Mouse (Mus musculus): ENCODE data around the gene Brd7. TPM values are rescaled to one million over a fixed set of nuclear protein-coding genes. Genes with fewer than 3 reads are reported as not detected.

Brd7 gene
- polyA plus RNA-seq, 1 experiment from 2014 or later: 23.7 TPM

DNA sequence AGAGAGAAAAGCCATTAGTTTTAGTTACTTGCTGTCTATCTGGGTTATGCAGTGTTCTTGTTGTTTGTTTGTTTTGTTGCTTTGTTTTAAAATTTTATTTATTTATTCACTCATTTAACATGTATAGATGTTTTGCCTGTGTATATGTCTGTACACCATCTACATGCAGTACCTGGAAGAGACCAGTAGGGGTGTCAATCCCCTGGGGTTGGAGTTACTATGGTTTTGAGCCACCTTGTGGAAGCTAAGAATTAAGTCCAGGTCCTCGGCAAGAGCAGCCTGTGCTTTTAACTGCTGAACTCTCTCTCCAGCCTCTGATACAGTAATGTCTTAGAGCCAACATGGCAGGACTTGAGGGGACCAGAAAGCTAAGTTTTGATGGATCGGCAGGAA lies 21.2 kb upstream of the Brd7 start:
- ATAC-seq (ENCODE audit: low read depth): no peak
- Histone ChIP-seq H3K9me3 (replicated peaks; ENCODE audit: control insufficient read depth, low read length) (no peaks in the 10 kb centered on the region), H3K9ac (ENCODE audit: low read depth, low read length) (no peak overlapping the region), H3K27me3 (ENCODE audit: control insufficient read depth, insufficient read depth, low read depth, low read length) (no peaks in the 10 kb centered on the region), H3K4me3 (ENCODE audit: low read depth, low read length) (no peak overlapping the region), H3K4me1 (ENCODE audit: control insufficient read depth, low read depth, low read length) (no peaks in the 10 kb centered on the region), H3K4me2 (ENCODE audit: low read depth, low read length) (no peak overlapping the region), H3K36me3 (ENCODE audit: control insufficient read depth, insufficient read depth) (no peaks in the 10 kb centered on the region), H3K27ac (ENCODE audit: low read length) (no peak overlapping the region)
- WGBS (ENCODE audit: insufficient replicate concordance): 72% methylated on average over 2 of the region's 2 CpGs

DNA sequence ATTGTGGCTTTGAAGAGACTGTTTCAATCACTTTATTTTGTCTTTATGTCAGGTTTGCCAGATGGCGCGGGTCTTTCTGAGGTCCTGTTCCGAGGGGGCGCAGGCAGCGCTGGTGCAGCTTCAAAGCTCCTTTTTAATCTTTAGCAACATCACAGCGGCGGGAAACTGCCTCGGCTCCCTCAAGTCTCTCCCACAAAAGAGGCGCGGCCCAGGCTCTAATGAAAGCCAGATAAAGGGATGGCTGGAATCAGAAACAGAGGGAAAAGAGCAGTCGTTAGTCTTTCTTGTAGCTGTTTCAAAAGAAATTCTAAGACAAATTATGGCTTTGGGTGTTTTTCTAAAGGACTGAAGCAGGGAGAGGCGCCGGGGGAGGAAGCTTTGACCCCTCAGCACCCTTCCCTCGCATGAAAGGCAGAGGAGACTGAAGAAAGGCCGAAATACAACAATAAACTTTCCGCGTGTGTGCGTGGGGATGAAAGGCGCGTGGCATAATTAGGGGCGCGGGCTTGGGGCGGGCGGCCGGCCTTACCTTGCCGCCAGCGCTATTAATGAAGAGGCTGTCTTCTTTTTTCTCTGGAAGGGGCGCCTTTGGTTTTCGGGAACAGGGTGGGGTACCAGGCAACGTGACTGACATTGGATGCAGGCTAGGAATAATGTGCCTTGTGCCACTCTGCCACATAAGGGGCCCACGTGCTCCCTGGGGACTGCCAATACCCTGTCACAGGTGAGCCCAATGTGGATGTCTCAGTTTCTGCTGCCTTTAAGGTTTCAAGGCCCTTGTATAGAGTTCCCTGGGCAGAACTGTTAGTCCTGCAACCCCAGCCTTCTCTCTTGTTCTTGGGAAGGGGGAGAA lies 20.5 kb upstream of the Brd7 start:
- H3K36me3 ChIP-seq (ENCODE audit: control insufficient read depth, insufficient read depth): no peaks in the 10 kb centered on the region
- 74% methylated on average over 31 of the region's 31 CpGs for WGBS (ENCODE audit: insufficient replicate concordance)

DNA sequence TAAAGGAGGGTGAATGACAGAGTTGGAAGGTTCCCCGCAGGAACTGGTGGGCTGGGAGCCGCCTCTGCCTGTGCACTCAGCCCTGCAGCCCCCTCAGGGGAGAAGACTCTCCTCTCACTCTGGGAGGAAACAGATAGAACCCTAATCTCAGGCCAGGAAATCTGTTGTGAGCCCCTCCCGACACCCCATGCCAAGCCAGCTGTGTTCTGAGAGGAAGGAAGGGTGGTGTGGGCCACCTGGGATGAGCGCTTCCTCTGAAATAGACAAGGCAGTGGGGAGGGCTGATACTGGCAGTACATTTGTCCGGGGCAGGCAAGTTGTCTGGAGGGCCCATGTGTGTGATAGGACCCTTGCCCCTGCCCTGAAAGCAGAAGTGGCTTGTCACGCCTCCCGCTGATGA lies 18.5 kb upstream of the Brd7 start:
- Histone ChIP-seq H3K4me3 (ENCODE audit: low read depth, low read length) (no peak overlapping the region), H3K9ac (ENCODE audit: low read depth, low read length) (no peak overlapping the region), H3K36me3 (ENCODE audit: control insufficient read depth, insufficient read depth) (no peaks in the 10 kb centered on the region), H3K27me3 (ENCODE audit: control insufficient read depth, insufficient read depth, low read depth, low read length) (no peaks in the 10 kb centered on the region), H3K27ac (ENCODE audit: low read length) (no peak overlapping the region), H3K9me3 (replicated peaks; ENCODE audit: control insufficient read depth, low read length) (no peaks in the 10 kb centered on the region), H3K4me2 (ENCODE audit: low read depth, low read length) (no peak overlapping the region), H3K4me1 (ENCODE audit: control insufficient read depth, low read depth, low read length) (no peaks in the 10 kb centered on the region)
- WGBS (ENCODE audit: insufficient replicate concordance): 20% methylated on average over 7 of the region's 7 CpGs
- peak; percentile 41; the same call in 1 of the 2 replicates for ATAC-seq (ENCODE audit: low read depth)

More for the DNA sequence above, 20.5 kb upstream of the Brd7 start:
- H3K4me1 ChIP-seq (ENCODE audit: control insufficient read depth, low read depth, low read length): no peaks in the 10 kb centered on the region
- H3K4me2 ChIP-seq (ENCODE audit: low read depth, low read length): no peak overlapping the region
- no peak for ATAC-seq (ENCODE audit: low read depth)
- H3K9ac ChIP-seq (ENCODE audit: low read depth, low read length): no peak overlapping the region
- no peaks in the 10 kb centered on the region for H3K9me3 ChIP-seq (replicated peaks; ENCODE audit: control insufficient read depth, low read length)
- no peaks in the 10 kb centered on the region for H3K27me3 ChIP-seq (ENCODE audit: control insufficient read depth, insufficient read depth, low read depth, low read length)
- H3K27ac ChIP-seq (ENCODE audit: low read length): no peak overlapping the region
- no peak overlapping the region for H3K4me3 ChIP-seq (ENCODE audit: low read depth, low read length)

DNA sequence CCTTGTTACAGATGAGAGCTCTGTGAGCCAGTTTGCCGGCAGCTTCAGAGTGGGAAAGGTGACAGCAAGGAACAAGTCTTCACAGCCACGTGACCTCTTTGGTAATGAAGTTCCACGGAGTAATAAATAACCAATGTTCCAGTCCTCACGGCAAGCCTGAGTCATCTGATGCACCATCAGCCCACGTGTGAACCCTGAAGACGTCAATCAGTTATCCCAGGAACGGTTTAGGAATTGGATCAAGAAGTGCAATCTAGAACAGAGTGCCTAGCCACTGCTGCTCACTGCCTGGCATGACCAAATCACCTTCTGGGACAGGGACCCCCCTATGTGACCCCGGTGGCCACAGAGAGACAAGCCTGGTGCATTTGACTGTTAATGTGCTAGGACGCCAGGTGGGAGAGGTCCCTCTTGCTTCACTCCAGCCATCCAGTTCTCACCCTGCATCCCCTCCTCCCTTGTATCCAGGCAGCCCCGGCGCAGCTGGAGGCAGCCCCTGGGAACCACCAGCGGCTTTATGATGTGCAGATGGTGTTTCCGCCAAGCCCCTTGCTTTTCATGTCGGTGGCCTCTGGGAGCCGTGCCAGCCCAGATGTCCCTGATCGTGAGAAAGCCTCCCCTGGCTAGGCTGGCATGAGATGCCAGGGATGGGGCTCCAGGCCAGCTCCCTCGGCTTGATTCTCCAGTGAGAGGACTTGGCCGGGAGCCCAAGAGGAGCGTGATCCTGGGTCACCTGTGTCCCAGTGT lies 15.0 kb upstream of the Brd7 start:
- Histone ChIP-seq H3K36me3 (ENCODE audit: control insufficient read depth, insufficient read depth) (no peaks in the 10 kb centered on the region), H3K4me2 (ENCODE audit: low read depth, low read length) (no peak overlapping the region), H3K9me3 (replicated peaks; ENCODE audit: control insufficient read depth, low read length) (no peaks in the 10 kb centered on the region), H3K9ac (ENCODE audit: low read depth, low read length) (no peak overlapping the region), H3K27me3 (ENCODE audit: control insufficient read depth, insufficient read depth, low read depth, low read length) (no peaks in the 10 kb centered on the region), H3K4me1 (ENCODE audit: control insufficient read depth, low read depth, low read length) (no peaks in the 10 kb centered on the region), H3K27ac (ENCODE audit: low read length) (no peak overlapping the region), H3K4me3 (ENCODE audit: low read depth, low read length) (no peak overlapping the region)
- ATAC-seq (ENCODE audit: low read depth): no peak
- 56% methylated on average over 19 of the region's 19 CpGs for WGBS (ENCODE audit: insufficient replicate concordance)

DNA sequence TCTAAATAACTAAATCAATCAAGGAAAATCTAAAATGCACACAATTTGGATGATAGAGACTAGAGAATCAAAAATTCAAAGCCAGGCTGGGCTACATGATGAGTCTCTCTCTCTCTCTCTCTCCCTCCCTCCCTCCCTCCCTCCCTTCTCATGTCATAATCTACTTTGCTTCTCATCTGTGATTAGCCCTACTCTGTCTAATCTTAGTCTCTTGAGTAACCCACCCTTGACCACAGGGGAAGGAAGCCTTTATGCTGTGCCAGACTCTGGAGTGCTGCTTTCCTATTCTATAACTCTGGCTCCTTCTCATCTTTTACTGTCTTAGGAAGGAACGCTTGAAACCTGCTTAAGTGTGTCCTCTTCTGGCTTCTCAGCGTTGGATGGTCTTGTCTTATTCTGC lies 9.5 kb upstream of the Brd7 start:
- WGBS (ENCODE audit: insufficient replicate concordance): 46% methylated on average over 2 of the region's 2 CpGs
- Histone ChIP-seq H3K27me3 (ENCODE audit: control insufficient read depth, insufficient read depth, low read depth, low read length) (no peaks in the 10 kb centered on the region), H3K4me2 (ENCODE audit: low read depth, low read length) (no peak overlapping the region), H3K36me3 (ENCODE audit: control insufficient read depth, insufficient read depth) (no peaks in the 10 kb centered on the region), H3K27ac (ENCODE audit: low read length) (no peak overlapping the region), H3K4me3 (ENCODE audit: low read depth, low read length) (no peak overlapping the region), H3K4me1 (ENCODE audit: control insufficient read depth, low read depth, low read length) (no peaks in the 10 kb centered on the region; the same call in 1 of the 2 replicates), H3K9ac (ENCODE audit: low read depth, low read length) (no peak overlapping the region), H3K9me3 (replicated peaks; ENCODE audit: control insufficient read depth, low read length) (no peaks in the 10 kb centered on the region)
- ATAC-seq (ENCODE audit: low read depth): no peak

DNA sequence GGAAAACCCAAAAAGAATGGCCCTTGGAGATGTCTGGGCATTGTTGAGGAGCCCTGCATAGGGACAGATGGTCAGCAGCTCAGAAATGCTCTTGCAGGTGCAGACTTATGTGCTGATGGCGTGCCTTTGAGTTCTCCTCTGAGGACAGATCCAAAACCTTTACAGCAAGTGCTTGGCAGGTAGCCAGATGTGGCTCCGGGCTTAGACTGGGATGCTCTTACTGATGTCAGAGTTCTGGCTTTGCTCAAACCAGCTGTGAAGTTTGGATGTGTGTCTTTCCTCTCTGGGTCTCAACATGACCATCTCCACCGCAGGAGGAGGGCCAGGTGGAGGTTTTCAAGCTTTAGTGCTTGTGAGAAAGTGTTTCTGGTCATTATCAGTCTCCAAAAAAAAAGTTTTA lies 7.8 kb upstream of the Brd7 start:
- no peaks in the 10 kb centered on the region for H3K9me3 ChIP-seq (replicated peaks; ENCODE audit: control insufficient read depth, low read length)
- H3K27ac ChIP-seq (ENCODE audit: low read length): no peak overlapping the region
- H3K36me3 ChIP-seq (ENCODE audit: control insufficient read depth, insufficient read depth): no peaks in the 10 kb centered on the region
- 66% methylated on average over 3 of the region's 3 CpGs for WGBS (ENCODE audit: insufficient replicate concordance)
- no peak overlapping the region for H3K4me3 ChIP-seq (ENCODE audit: low read depth, low read length)
- ATAC-seq (ENCODE audit: low read depth): no peak
- H3K9ac ChIP-seq (ENCODE audit: low read depth, low read length): no peak overlapping the region
- no peaks in the 10 kb centered on the region for H3K27me3 ChIP-seq (ENCODE audit: control insufficient read depth, insufficient read depth, low read depth, low read length)
- no peaks in the 10 kb centered on the region; the same call in 1 of the 2 replicates for H3K4me1 ChIP-seq (ENCODE audit: control insufficient read depth, low read depth, low read length)
- no peak overlapping the region for H3K4me2 ChIP-seq (ENCODE audit: low read depth, low read length)

DNA sequence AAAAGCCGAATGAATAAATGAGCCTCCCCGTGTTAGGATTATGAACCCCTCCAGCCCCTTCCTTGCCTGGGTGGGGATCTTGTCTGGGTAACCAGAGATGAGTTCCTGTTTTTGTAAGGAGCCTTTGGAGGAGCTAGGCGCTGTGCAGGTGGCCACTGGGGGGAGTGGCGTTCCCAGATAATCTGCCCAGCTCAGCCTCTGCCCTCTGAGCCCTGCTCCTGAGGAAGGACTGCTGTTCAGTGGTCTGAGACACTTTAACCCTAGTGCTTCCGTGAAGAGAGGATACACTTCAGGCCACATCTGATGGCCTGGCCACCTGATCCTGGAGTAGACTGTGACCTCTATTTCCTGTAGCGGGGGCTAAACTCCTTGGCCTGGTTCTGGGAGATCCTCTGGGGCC lies 7.2 kb upstream of the Brd7 start:
- Histone ChIP-seq H3K4me2 (ENCODE audit: low read depth, low read length) (no peak overlapping the region), H3K9me3 (replicated peaks; ENCODE audit: control insufficient read depth, low read length) (no peaks in the 10 kb centered on the region), H3K4me3 (ENCODE audit: low read depth, low read length) (no peak overlapping the region), H3K27me3 (ENCODE audit: control insufficient read depth, insufficient read depth, low read depth, low read length) (no peaks in the 10 kb centered on the region), H3K27ac (ENCODE audit: low read length) (no peak overlapping the region), H3K4me1 (ENCODE audit: control insufficient read depth, low read depth, low read length) (no peaks in the 10 kb centered on the region; the same call in 1 of the 2 replicates), H3K36me3 (ENCODE audit: control insufficient read depth, insufficient read depth) (no peaks in the 10 kb centered on the region), H3K9ac (ENCODE audit: low read depth, low read length) (no peak overlapping the region)
- no peak for ATAC-seq (ENCODE audit: low read depth)
- 15% methylated on average over 6 of the region's 6 CpGs for WGBS (ENCODE audit: insufficient replicate concordance)

DNA sequence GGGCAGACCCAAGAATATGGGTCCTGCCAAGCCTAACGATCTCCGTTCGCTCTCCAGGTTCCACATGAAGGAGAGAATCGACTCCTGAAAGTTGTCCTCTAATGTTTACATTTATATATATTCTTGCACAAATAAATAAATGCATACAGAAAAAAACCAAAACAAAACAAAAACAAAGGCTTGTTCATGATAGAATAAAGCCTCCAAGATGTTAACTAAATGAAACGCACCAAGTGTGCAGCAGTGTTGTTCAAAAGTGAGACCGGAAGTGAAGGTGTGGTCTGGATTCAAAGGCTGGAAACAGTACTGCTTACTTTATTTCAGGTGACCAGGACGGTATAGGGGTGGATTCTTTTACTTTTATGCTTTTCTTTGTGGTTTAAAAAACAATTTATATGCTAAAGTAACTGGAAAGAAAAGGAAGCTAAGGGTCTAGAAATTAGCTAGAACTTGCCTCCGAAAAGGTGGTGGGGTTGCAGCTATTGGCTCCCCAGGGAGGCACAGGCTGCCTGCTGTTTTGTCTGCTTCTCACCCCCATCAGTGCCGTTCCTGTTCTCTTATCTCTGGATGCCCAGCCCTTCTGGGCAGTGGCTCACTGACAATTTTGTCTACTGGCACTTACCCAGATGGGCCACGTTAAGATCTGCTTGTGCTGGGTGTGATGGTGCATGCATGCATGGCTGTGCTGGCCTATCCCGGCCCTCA lies 604 bp upstream of the Brd7 start:
- Histone ChIP-seq H3K36me3 (ENCODE audit: control insufficient read depth, insufficient read depth) (peaks cover 15% of the 10 kb centered on the region), H3K4me2 (ENCODE audit: low read depth, low read length) (peak overlapping the region; percentile 60), H3K4me1 (ENCODE audit: control insufficient read depth, low read depth, low read length) (peaks cover 22% of the 10 kb centered on the region), H3K27ac (ENCODE audit: low read length) (peak overlapping the region; percentile 90), H3K27me3 (ENCODE audit: control insufficient read depth, insufficient read depth, low read depth, low read length) (no peaks in the 10 kb centered on the region), H3K9me3 (replicated peaks; ENCODE audit: control insufficient read depth, low read length) (no peaks in the 10 kb centered on the region), H3K4me3 (ENCODE audit: low read depth, low read length) (peak overlapping the region; percentile 96), H3K9ac (ENCODE audit: low read depth, low read length) (peak overlapping the region; percentile 97)
- 7% methylated on average over 11 of the region's 11 CpGs for WGBS (ENCODE audit: insufficient replicate concordance)
- peak; percentile 85 for ATAC-seq (ENCODE audit: low read depth)

Data from liver, embryonic 16.5 days (tissue).